Mouse (Mus musculus): ENCODE data around the gene Fxr1. TPM values are rescaled to one million over a fixed set of nuclear protein-coding genes. Genes with fewer than 3 reads are reported as not detected.
"Not testable (repeated sequence)": the region's sequence is repeated elsewhere in the genome, so short reads cannot be mapped to it uniquely, and the experiment has no call there.

Gene Fxr1
- polyA plus RNA-seq, 1 experiment from 2014 or later = 52.1 TPM

DNA sequence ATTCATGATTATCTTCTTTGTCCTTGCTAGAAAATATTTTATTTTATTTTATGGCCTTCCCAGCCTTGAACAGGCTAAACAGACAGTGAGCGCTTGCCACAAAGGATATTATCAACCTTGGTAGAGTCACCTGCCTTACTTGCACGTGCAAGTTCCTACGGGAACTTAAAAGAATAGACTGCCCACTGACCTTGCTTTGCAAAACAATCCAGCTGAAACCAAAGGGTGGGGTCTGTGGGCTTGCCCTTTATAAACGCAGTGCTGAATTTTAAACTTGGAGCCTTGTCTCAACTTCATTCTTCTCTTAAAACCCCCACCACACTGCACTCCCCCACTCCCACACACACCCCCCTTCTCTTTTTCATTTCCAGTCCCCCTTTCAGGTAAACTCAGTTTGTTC, 12.1 kb upstream of the Fxr1 start:
- Histone ChIP-seq H3K27ac (replicated peaks) (no peak overlapping the region), H3K4me3 (no peak overlapping the region), H3K9ac (replicated peaks) (no peak overlapping the region), H3K4me1 (0 out of 2 replicates have a peak, but pooled peaks cover 2% of the 10 kb centered on the region), H3K36me3 (no peaks in the 10 kb centered on the region), H3K27me3 (no peaks in the 10 kb centered on the region), H3K9me3 (no peaks in the 10 kb centered on the region), H3K4me2 (replicated peaks) (no peak overlapping the region)
- WGBS = 45% methylated on average over 4 of the region's 4 CpGs
- ATAC-seq (ENCODE audit: low FRiP score, low read depth) = no peak

DNA sequence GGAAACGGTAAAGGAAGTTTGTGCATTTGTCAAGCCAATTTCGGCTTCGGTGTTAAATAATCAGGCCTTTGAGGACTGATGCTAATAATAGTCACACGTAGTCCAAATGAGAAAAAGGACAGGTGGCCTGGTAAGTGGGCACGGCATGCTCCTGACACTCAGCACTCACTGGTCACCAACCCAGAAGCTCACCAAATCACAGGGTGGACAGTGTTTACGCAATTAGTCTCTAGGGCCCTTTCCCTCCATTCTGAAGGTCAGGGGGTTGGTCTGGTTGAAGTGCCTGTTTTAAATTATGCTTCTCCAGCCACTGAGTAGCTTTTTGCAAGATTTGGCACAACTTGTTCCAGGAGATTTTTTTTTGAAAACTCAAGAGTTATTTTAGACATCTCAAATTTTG, 11.6 kb upstream of the Fxr1 start:
- Histone ChIP-seq H3K9ac (replicated peaks) (no peak overlapping the region), H3K4me1 (0 out of 2 replicates have a peak, but pooled peaks cover 2% of the 10 kb centered on the region), H3K36me3 (no peaks in the 10 kb centered on the region), H3K9me3 (no peaks in the 10 kb centered on the region), H3K4me3 (no peak overlapping the region), H3K27ac (replicated peaks) (no peak overlapping the region), H3K4me2 (replicated peaks) (no peak overlapping the region), H3K27me3 (no peaks in the 10 kb centered on the region)
- no peak for ATAC-seq (ENCODE audit: low FRiP score, low read depth)
- WGBS = 77% methylated on average over 6 of the region's 6 CpGs

DNA sequence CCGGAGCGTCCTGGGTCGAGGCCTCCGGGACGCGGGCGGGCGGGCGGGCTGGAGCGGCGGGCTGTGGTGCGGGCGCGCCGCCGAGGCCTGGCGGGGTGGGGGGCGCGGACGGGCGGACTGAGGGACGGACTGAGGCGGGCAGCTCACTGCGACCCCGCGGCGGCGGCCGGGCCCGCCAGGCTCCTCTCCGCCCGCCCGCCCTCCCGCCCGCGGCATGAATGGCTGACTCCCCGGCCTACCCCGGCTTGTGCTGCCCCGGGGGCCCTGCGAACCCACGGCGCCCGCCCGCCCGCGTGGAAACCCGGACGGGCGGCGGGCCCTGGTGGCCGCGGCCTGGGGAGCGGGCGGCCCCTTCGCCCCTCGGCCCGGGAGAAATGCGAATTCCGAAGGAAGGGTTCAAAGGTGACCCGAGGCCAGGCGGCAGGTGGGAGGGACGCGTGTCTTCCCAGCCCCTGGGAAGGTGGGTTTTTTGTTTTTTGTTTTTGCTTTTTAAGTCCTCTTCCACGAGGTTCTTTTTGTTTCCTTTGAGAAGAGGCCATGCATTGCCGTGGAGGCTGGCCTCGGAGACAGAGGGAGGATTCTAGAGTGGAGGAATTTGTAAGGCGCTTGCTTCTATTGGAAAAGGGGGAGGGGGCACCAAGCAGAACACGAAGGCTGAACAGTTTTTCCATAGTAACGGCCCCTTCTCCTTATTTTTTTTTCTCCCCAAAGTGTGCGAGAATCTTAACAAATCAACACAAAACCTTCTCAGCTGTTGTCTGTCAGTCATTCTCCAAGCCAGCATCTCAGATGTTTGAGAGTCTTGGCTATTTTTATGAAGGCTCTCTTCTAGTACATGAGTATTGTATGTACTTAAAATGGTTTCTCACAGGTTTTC, 877 bp downstream of the Fxr1 start:
- no peaks in the 10 kb centered on the region for H3K36me3 ChIP-seq
- peak overlapping the region; percentile 99 for H3K9ac ChIP-seq (replicated peaks)
- H3K27ac ChIP-seq (replicated peaks) = peak overlapping the region; percentile 94
- WGBS = under 1% methylated on average over 38 of the region's 70 CpGs
- no peaks in the 10 kb centered on the region for H3K9me3 ChIP-seq
- ATAC-seq (ENCODE audit: low FRiP score, low read depth) = peak; percentile 69
- peak overlapping the region; percentile 72 for H3K4me2 ChIP-seq (replicated peaks)
- H3K4me3 ChIP-seq = peak overlapping the region; percentile 95
- H3K27me3 ChIP-seq = no peaks in the 10 kb centered on the region
- peaks cover 9% of the 10 kb centered on the region for H3K4me1 ChIP-seq

DNA sequence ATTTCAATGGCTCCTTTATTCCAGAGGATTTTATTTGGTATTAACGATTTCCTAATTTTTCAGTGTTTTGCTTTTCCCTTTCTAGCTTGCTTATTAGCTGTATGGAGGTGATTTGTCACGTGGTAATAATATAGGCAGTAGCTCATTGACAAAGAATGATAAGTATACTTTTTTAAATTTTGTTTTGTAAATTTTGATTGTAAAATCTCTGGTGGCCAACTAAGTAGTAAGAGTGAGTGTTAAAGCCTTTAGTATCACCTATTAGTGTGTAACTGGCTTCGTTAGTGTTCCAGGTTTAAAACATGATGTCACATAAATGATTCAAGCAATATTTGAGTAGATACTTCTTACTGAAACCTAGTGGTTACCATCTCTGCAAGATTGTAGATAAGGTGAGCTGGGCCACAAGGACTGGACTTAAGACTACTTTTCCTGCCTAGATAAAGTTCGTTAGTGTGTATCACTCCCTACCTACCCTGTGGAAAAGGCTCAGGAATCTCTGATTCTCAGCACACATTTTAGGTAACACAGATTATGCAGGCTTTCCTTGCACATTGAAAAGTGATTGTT, 1.6 kb downstream of the Fxr1 start:
- peak overlapping the region; percentile 95 for H3K4me3 ChIP-seq
- no peaks in the 10 kb centered on the region for H3K9me3 ChIP-seq
- H3K4me2 ChIP-seq (replicated peaks) = peak overlapping the region; percentile 72
- no peak overlapping the region for H3K27ac ChIP-seq (replicated peaks)
- 78% methylated on average over 4 of the region's 4 CpGs for WGBS
- H3K36me3 ChIP-seq = no peaks in the 10 kb centered on the region
- ATAC-seq (ENCODE audit: low FRiP score, low read depth) = no peak
- H3K9ac ChIP-seq (replicated peaks) = peak overlapping the region; percentile 99; the same call in 1 of the 2 replicates
- H3K27me3 ChIP-seq = no peaks in the 10 kb centered on the region
- peaks cover 9% of the 10 kb centered on the region for H3K4me1 ChIP-seq

DNA sequence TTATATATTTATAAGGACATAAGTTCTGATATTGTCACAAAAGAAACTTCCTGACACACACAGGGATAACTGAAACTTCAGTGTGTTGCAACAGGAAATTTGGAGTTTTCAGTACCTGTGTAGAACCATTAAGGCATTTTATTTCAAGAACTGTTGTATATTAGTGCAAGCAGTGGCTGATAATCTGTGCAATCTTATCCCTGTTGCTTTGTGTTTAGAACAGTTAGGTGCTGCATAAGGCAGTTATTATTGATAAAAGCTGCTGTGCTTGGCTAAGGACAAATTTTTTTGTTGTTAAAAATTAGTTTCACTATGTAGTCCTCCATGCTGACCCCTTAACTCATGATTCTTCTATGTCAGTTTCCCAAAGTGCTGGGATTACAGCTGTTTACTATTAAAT, 9.2 kb downstream of the Fxr1 start:
- no peak for ATAC-seq (ENCODE audit: low FRiP score, low read depth)

DNA sequence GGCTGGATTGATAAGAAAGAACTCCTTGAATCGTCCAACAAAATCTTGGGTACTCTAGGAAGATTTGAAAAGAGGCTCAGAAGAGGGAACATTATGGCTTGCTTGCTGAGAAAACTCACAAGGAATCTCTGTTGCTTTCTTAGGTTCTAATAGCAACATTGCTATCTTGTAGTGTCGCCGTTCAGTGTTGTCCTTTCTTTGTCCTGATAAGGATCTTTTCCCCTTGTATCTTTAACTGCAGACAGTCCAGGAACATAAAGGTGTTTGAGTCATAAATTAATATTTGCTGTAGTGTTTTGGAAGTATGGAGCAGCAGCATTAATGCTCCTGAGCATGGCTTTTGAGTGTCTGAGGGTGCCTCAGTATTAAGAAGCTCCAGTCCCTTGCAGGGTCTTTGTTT, 10.9 kb downstream of the Fxr1 start:
- Histone ChIP-seq H3K4me1 (no peaks in the 10 kb centered on the region), H3K36me3 (no peaks in the 10 kb centered on the region), H3K27ac (replicated peaks) (no peak overlapping the region), H3K9me3 (no peaks in the 10 kb centered on the region), H3K4me2 (replicated peaks) (no peak overlapping the region), H3K4me3 (no peak overlapping the region), H3K27me3 (no peaks in the 10 kb centered on the region), H3K9ac (replicated peaks) (no peak overlapping the region)
- 89% methylated on average over 3 of the region's 3 CpGs for WGBS
- ATAC-seq (ENCODE audit: low FRiP score, low read depth) = no peak

More for the DNA sequence above, 9.2 kb downstream of the Fxr1 start:
- Histone ChIP-seq H3K4me1 (no peaks in the 10 kb centered on the region), H3K4me3 (no peak overlapping the region), H3K36me3 (no peaks in the 10 kb centered on the region), H3K9me3 (no peaks in the 10 kb centered on the region), H3K4me2 (replicated peaks) (no peak overlapping the region), H3K27me3 (no peaks in the 10 kb centered on the region), H3K9ac (replicated peaks) (no peak overlapping the region), H3K27ac (replicated peaks) (no peak overlapping the region)

DNA sequence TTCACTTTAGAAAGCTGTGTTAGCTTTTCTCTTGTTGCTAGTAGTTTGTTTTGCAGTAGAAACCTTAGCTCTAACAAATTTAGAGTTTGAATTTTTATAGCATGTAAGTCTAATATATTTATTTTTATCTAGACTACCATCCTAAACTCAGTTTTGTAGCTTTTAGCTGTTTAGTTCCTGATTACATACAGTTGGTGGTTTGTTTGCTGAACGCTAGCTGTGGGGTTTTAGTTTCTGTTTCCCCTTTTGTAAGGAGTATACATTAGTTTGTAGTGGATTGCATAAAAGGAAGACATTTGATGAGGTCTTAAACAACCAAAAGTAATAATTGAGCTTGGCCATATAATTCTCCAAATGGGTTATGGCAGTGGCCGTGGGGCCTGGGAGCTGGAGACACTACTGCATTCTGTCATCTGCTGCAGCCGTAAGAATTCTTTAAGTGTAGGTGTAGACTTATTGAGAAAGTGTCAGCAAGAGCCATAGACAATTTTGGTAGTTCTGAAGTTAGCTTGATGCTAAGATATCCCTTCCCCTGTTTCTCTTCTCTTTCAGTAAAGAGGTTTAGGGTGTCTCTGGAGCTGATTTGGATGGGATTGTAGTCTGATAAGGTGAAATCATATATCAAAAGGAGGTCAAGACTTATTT, 14.1 kb downstream of the Fxr1 start:
- Histone ChIP-seq H3K36me3 (no peaks in the 10 kb centered on the region), H3K4me3 (no peak overlapping the region)
- 94% methylated on average over 3 of the region's 3 CpGs for WGBS

DNA sequence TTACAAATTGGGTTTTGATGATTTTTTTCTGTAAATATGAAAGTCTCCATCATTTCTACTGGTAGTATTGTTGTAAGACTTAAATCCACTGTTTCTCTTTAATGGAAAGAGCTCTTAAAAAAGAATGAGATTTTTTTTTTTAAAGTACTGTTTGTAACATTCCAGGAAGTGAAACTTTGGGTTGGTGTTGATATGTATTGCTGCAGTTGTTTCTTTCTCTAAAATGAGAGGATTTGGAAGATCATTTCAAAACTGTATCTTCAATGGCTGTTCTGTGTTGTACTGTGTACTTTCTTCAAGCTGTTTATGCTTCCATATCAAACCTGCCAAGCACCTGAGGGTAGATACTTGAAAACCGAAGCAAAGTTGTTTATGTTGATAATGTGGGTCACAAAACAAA, 15.1 kb downstream of the Fxr1 start:
- WGBS = 92% methylated on average over 1 of the region's 1 CpGs
- H3K27ac ChIP-seq (replicated peaks) = no peak overlapping the region

More for the DNA sequence above, 14.1 kb downstream of the Fxr1 start:
- no peak for ATAC-seq (ENCODE audit: low FRiP score, low read depth)
- H3K27ac ChIP-seq (replicated peaks) = no peak overlapping the region
- no peaks in the 10 kb centered on the region for H3K9me3 ChIP-seq
- no peaks in the 10 kb centered on the region; the same call in 1 of the 2 replicates for H3K4me1 ChIP-seq
- H3K9ac ChIP-seq (replicated peaks) = no peak overlapping the region
- no peak overlapping the region for H3K4me2 ChIP-seq (replicated peaks)
- no peaks in the 10 kb centered on the region for H3K27me3 ChIP-seq

DNA sequence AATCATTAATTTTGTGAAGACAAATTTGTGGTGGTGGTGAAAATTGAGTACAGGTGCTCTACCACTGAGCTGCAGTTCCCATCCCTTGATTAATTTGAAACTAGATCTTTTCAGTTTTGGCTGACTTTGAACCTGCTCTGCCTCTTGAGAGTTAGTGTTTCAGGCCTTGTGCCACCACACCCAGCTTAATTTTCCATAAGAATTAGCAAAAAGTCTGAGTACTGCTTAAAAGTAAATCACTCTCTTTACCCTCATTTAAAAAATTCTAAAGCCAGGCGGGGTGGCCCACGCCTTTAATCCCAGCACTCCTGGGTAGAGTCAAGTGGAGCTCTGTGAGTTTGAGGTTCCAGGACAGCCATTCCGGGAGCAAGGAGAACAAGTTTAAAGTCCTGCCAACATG, 16.0 kb downstream of the Fxr1 start:
- ATAC-seq (ENCODE audit: low FRiP score, low read depth) = no peak
- Histone ChIP-seq H3K9me3 (no peaks in the 10 kb centered on the region), H3K27me3 (no peaks in the 10 kb centered on the region), H3K4me3 (no peak overlapping the region), H3K36me3 (no peaks in the 10 kb centered on the region), H3K4me2 (replicated peaks) (no peak overlapping the region), H3K4me1 (no peaks in the 10 kb centered on the region; the same call in 1 of the 2 replicates), H3K9ac (replicated peaks) (no peak overlapping the region), H3K27ac (replicated peaks) (no peak overlapping the region)
- 90% methylated on average over 3 of the region's 3 CpGs for WGBS

More for the DNA sequence above, 15.1 kb downstream of the Fxr1 start:
- Histone ChIP-seq H3K9ac (replicated peaks) (no peak overlapping the region), H3K36me3 (no peaks in the 10 kb centered on the region), H3K4me3 (no peak overlapping the region), H3K4me1 (no peaks in the 10 kb centered on the region; the same call in 1 of the 2 replicates), H3K27me3 (no peaks in the 10 kb centered on the region), H3K4me2 (replicated peaks) (no peak overlapping the region), H3K9me3 (no peaks in the 10 kb centered on the region)
- ATAC-seq (ENCODE audit: low FRiP score, low read depth) = no peak

DNA sequence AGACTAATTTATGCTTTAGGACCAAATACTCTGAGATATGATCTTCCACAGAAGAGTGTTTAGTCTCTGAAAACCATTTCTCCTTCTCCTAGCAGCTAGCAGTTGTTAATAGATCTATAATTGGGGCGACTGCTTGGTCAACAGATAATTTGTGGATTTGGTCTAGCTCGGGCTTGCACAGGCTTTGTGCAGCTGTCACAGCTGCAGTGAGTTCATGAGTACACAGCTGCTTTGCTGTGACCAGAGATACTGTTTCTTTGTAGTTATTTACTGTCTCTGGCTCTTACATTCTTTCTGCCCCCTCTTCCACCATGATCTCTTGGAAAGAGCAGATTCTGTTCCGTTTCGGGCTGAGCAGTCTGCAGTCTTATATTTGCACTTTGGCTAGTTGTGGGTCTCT, 22.2 kb downstream of the Fxr1 start:
- Histone ChIP-seq H3K4me3 (no peak overlapping the region), H3K9me3 (no peaks in the 10 kb centered on the region), H3K27ac (replicated peaks) (no peak overlapping the region), H3K36me3 (peaks cover 27% of the 10 kb centered on the region), H3K4me1 (no peaks in the 10 kb centered on the region; the same call in 1 of the 2 replicates), H3K4me2 (replicated peaks) (no peak overlapping the region), H3K9ac (replicated peaks) (no peak overlapping the region), H3K27me3 (no peaks in the 10 kb centered on the region)
- 92% methylated on average over 4 of the region's 4 CpGs for WGBS
- ATAC-seq (ENCODE audit: low FRiP score, low read depth) = no peak

DNA sequence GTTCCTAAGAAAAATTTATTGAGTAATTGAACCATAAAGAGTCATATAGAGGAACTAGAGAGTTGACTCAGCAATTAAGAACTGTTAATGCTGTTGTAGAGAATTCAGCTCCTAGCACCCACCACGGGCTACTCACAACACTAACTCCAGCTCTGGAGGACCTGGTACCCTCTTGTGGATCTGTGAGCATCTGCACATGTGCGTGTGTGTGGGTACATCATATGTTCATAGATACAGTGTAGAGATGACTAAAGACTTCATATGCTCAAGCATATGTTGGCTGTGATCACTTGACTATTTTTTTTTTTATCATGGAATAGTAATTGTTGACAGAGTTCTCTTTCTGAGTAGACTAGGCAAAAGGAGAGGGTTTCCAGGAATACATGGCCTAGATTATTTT, 42.6 kb downstream of the Fxr1 start:
- no peak overlapping the region for H3K4me2 ChIP-seq (replicated peaks)
- no peaks in the 10 kb centered on the region for H3K4me1 ChIP-seq
- no peak overlapping the region for H3K4me3 ChIP-seq
- no peak overlapping the region for H3K9ac ChIP-seq (replicated peaks)
- no peak for ATAC-seq (ENCODE audit: low FRiP score, low read depth)
- peaks cover 48% of the 10 kb centered on the region for H3K36me3 ChIP-seq
- H3K27ac ChIP-seq (replicated peaks) = no peak overlapping the region
- WGBS = 97% methylated on average over 2 of the region's 2 CpGs
- H3K27me3 ChIP-seq = no peaks in the 10 kb centered on the region
- no peaks in the 10 kb centered on the region for H3K9me3 ChIP-seq

DNA sequence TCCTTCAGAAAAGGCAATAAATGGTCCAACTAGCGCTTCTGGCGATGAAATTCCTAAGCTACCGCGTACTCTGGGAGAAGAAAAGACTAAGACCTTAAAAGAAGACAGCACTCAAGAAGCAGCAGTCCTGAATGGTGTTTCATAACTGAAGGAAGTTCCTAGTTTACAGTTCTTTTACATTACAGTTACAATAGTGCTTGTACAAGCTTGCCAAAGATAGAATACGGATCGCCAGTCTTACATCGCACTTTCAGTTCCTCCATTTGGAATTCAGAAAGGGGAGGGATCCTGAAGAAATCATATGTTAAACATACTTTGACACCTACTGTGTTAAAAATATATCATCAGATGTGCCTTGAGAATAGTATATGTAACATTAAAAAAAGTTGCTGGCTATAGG, 49.2 kb downstream of the Fxr1 start:
- not testable (repeated sequence) for ATAC-seq (ENCODE audit: low FRiP score, low read depth); H3K27ac ChIP-seq (replicated peaks); H3K4me3 ChIP-seq; H3K9me3 ChIP-seq; H3K4me2 ChIP-seq (replicated peaks); H3K4me1 ChIP-seq; H3K27me3 ChIP-seq; H3K9ac ChIP-seq (replicated peaks)
- 96% methylated on average over 7 of the region's 7 CpGs for WGBS
- H3K36me3 ChIP-seq = peaks cover 35% of the 10 kb centered on the region

Measured in midbrain, embryonic 12.5 days (tissue).